Mouse (Mus musculus) kidney, postnatal 25 days (tissue): ENCODE data around the gene Cdk2.
"Not testable (repeated sequence)": the region's sequence is repeated elsewhere in the genome, so short reads cannot be mapped to it uniquely, and the experiment has no call there.

Experiments
- DNase-seq, 2 experiments: peaks; one replicate each; pipeline ENCODE4 v3.0.0; 2021; ENCODE audit warnings: mixed read lengths in 2 of 2

Gene Cdk2

GRCm38 (mm10) chr10:128704491-128705316 lies at the start of gene Cdk2:
Gene Cdk2 (minus strand): TSS chr10:128705031.
- peak; percentile 96 to 97 for DNase-seq

GRCm38 (mm10) chr10:128748252-128748864 lies 43.5 kb upstream of the Cdk2 start:
- DNase-seq, result peak; percentile 79 to 89

DNA sequence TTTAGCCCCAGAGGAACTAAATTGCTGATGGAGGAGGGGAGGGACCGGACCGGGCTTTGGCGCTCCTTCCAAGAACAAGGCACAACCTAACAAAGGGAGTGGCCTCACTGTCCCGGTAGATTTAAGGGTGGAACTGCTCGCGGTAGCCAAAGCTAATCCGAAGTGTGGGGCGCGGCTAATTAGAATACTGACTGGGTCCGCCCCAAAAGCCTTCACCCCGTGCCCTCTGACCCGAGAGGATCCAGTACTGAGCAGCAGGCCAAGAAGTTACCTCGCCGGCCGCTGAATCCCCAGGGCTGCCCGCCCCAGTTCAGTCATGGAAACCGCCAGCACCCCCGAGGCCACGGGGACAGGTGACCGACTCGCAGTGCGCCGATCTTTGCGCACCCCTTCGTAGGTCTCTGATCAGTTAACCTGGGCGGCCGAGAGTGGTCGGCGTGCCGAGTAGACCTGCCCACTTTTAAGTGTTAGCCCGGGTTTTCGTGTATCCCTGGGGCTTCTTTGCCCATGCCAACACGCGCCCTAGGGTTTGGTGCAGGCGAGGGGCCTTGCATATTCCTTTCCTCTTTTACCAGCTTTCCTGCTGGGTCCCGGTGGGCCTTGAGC lies 42.9 kb upstream of the Cdk2 start, which contains the start of gene Pym1:
Pym1 (plus strand) TSS at position 244 of the 606 bp plus-strand sequence.
- DNase-seq, result peak; percentile 89 to 94

DNA sequence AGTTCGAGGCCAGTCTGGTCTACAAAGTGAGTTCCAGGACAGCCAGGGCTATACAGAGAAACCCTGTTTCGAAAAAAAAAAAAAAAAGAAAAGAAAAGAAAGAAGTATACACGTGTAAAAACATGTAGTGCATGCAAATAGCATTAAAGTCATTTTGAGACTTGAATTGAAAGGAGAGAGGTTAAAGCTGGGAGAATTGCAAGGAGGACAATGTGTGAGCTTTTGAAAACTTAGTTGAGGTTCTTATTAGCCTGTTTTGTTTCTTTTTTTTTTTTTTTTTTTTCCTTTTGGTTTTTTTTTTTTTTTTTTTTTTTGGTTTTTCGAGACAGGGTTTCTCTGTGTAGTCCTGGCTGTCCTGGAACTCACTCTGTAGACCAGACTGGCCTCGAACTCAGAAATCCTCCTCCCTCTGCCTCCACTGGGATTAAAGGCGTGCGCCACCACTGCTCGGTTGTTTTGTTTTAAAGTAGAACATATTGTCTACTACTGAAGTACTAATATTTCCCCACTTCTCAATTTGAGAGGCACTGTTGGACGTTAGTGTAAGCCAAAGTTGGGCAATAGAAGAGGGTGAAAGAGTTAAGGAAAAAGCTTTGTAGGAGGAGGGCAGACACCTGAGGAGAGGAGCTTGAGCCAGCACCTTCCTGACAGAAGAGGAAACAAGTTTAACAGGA lies 42.3 kb upstream of the Cdk2 start:
- DNase-seq, result no peak

GRCm38 (mm10) chr10:128745946-128746613 lies 41.2 kb upstream of the Cdk2 start:
- DNase-seq, result no peak

DNA sequence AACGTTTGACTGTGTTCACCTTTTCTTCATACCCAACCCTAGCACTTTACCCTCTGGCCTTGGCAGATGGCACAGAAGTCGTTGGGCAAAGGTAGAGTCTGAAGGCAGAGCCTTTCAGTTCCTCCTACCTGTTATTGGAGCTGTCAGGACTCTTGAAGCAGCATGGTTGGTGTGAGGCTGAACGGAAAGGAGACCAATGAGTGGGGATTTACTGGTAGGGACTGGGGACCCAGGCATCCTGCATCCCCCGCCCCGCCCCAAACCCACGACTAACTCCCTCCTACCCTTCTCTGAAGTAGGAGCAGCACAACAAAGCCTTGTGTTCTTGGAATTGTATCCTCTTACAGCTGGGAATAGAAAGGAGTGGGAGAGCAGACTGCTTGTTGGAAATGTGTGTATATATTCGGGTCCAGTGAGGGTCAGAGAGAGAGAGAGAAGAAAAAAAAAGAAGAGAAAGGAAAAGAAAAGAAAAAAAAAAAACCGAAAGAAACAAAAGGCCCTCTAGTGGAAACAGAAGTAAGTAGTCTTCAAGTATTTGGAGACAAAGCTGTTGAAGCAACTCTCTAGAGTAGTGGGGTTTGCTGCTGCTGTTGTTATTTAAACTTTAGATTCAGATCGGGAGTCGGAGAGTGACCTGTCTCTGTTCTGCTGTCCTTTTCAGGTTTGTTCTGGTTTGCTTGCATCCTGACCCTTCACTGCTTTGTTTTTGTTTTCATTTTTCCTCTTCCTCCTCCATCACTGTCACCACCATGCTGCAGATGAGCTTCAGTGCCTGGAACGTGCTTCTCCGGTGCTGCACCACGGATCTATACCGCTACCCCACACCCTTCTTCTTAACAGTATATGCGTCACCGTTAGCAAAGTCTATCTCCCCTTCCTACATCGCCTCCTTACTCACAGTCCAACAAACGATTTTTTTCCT lies 40.1 kb upstream of the Cdk2 start, which contains the start of gene Dgka:
Dgka (minus strand) TSS at position 176 of the 922 bp plus-strand sequence.
- DNase-seq, result peak; percentile 14 to 52

GRCm38 (mm10) chr10:128744211-128744610 lies 39.4 kb upstream of the Cdk2 start:
- DNase-seq, result peak; percentile 45 to 78

DNA sequence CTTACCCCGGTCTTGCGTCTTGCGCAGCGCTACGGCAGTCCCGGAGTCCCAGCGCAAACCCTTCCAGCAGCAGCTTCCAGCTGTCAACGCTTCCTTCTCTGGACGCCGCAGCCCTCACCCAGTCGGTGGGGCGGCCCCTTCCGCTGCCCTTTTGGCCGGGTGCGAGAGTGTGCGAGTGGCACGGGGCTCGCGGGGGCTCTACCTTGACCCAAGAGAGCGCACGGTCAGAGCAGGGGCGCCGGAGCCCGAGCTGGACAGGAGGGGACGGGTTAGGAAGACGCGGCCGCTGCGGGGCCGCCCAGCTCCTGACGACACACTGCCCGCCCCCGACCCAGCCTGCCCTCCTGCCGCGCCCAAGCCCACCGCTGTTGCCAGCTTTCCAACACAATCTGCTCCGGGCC lies 39.0 kb upstream of the Cdk2 start:
- DNase-seq, result peak; percentile 66 to 88

DNA sequence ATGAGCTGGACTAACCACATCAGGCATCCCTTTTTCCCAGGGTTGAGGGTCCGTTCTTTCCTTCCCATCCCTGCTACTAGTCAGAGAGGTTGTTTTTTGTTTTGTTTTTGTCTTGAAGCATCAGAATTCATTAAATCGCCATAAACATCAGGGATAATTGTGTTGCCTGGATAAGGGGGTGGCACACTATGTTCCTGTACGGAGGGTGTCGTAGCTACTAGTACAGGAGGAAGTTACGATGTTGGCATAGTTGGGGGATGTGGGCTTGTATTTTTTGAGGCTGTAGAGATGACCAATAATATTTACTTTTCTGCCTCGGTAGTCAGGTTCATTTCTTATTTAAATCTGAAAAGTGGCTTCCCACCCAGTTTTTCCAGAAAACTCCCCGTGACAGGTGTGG lies 38.4 kb upstream of the Cdk2 start:
- no peak for DNase-seq

- no peak for DNase-seq
Observed at GRCm38 (mm10) chr10:128742616-128743015, 37.8 kb upstream of the Cdk2 start.

- DNase-seq, result no peak
Observed at GRCm38 (mm10) chr10:128740296-128740695, 35.5 kb upstream of the Cdk2 start.

- DNase-seq, result peak; percentile 10 to 61
Observed at GRCm38 (mm10) chr10:128737435-128737834, 32.6 kb upstream of the Cdk2 start.

DNA sequence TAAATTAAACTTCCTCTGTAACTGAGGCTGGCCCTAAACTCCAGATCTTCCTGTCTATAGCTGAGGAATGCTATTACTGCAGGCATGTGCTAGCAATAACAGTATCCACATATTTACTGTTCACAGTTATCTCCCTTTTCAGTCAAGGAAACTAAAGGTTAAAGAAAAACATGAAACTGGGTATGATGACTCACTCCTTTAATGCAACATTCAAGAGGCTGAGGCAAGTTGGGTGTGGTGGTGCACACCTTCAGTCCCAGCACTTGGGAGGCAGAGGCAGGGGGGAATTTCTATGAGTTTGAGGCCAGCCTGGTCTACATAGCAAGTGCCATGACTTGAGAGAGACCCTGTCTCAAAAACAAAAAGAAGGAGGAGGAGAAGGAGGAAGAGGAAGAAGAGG lies 27.2 kb upstream of the Cdk2 start:
- no peak for DNase-seq

GRCm38 (mm10) chr10:128731002-128731433 lies 26.2 kb upstream of the Cdk2 start:
- DNase-seq, result peak; percentile 81 to 89

DNA sequence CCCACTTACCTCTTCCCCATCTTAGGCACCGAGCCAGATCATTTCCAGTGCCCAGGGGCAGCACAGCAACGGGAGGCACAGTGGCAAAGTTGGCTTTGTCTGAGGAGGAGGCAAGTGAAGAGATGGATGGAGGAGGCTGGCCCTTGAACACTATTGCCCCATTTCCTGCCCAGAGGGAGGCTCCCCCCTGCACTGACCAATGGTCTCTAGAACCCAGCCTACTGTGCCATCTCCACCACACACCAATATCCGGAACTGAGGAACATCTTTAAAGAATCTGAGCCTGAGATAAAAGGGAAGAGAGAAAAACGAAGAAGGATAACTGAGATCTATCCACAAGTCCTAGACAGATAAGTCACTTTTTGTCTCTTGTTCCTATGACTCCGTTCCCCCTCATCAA lies 23.2 kb upstream of the Cdk2 start:
- DNase-seq, result no peak

DNA sequence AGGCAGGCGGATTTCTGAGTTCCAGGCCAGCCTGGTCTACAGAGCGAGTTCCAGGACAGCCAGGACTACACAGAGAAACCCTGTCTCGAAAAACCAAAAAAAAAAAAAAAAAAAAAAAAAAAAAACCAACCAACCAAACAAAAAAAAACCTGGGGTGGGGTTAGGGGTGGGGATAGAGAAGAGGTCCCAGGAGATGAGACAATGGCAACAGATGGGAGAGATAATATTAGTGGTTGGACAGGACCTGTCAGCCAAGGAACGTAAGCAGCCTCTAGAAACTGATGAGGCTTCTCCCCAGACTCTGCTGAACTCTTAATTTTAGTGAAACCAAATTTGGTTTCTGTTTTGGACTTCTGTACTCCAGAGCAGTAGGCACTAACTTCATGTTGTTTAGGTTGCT lies 20.6 kb upstream of the Cdk2 start:
- not testable (repeated sequence) for DNase-seq

DNA sequence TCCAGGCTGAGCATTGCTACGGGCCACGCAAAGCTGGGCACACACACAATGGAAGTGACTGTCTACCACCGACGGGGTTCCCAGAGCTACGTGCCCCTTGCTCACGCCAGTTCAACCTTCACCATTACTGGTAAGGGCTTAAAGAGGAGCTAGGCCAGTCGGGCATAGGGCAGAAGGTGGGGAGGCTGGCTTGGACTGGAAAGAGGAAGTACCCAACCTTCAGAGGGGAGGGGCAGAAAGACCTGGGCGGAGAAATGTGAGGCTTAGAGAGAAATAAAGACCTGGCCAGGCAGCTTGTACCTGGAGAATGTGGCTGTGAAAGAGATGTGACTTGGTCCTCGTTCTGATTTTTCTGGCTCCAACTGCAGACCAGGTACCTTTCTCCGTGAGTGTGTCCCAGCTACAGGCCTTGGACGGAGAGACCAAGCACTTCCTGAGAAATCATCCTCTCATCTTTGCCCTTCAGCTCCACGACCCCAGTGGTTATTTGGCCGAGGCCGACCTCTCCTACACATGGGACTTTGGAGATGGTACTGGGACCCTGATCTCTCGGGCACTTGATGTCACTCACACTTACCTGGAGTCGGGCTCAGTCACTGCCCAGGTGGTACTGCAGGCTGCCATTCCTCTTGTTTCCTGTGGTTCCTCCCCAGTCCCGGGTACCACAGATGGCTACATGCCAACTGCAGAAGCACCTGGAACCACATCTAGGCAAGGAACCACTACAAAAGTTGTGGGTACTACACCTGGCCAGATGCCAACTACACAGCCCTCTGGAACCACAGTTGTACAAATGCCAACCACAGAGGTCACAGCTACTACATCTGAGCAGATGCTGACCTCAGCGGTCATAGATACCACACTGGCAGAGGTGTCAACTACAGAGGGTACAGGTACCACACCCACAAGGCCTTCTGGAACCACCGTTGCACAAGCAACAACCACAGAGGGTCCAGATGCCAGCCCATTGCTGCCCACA lies 11.0 kb upstream of the Cdk2 start:
- peak in 1 of 2 experiments; percentile 15 for DNase-seq

DNA sequence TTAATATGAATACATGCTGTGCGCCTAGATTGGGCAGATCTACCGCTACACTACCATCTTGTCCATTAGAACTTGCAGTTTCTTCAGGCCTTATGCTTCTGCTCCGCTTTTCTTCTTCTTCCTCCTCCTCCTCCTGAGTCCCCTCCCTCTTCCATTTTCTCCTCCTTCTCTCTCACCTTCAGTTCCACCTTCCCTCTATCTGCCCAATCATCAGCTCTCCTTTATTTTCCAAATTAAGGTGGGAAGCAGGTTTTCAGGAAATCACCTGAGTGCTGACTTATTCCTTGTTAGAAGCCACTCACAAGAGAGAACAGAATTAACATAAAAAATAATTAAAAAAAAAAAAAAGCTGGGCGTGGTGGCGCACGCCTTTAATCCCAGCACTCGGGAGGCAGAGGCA lies 6.5 kb upstream of the Cdk2 start:
- not testable (repeated sequence) for DNase-seq

- DNase-seq, result peak in 1 of 2 experiments; percentile 12
Observed at GRCm38 (mm10) chr10:128705317-128705693, 474 bp upstream of the Cdk2 start.

DNA sequence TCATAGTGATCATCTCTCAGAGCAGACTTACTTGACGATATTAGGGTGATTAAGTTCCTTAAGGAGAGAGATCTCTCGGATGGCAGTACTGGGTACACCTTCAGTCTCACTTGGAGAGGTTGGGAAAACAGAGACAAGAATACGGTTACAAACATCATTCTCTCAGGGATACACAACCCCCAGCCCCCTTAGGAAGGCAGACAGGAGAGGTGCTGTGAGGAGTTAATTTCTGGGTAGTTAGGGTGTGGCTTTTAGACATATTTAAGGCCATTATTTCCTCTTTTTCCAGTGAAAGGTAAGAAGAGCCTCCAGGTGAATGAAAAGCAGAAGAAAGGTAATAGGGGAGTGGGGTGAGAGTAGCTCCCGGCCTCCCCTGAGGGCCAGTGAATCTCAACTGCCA lies 936 bp downstream of the Cdk2 start, which contains the start of gene Pmel:
Pmel (plus strand) TSS at position 301 of the 400 bp plus-strand sequence.
- no peak for DNase-seq
